Mouse (Mus musculus) megakaryocyte, embryonic 14.5 days (primary cell): ENCODE results near the gene Sf3b5. TPM values are rescaled to one million over a fixed set of nuclear protein-coding genes. Genes with fewer than 3 reads are reported as not detected.
A peak's percentile ranks its signal among the peaks of the same experiment; 100 is the strongest.

Experiments
- H3K27me3 ChIP-seq: replicated peaks from 2 replicates; pipeline ENCODE3; 2012; ENCODE audit warnings: inconsistent platforms
- H3K36me3 ChIP-seq: replicated peaks from 2 replicates; pipeline ENCODE3; 2012; ENCODE audit warnings: low read length, inconsistent platforms, mixed read lengths
- H3K4me1 ChIP-seq: 2 replicates; pipeline ENCODE4 v1.6.1; 2012; ENCODE audit warnings: inconsistent platforms
- H3K4me3 ChIP-seq: replicated peaks from 2 replicates; pipeline ENCODE3; 2012; ENCODE audit warnings: moderate library complexity, mild to moderate bottlenecking, inconsistent platforms
- H3K9me3 ChIP-seq: 2 replicates; pipeline ENCODE4 v1.6.1; 2012; ENCODE audit warnings: inconsistent platforms
- FLI1 ChIP-seq: IDR thresholded peaks from 2 replicates; pipeline ENCODE4 v1.6.1; 2012; ENCODE audit warnings: low read length, inconsistent platforms, mixed read lengths
- GATA1 ChIP-seq: IDR thresholded peaks from 3 replicates; pipeline ENCODE4 v1.6.1; 2012; ENCODE audit warnings: mixed read lengths, low read length, inconsistent platforms, borderline replicate concordance
- polyA plus RNA-seq: library from polyadenylated mRNA; stranded (reverse); fragments of >175 nt; gene quantifications from 2 replicates; pipeline ENCODE4 v1.2.3, GENCODE M21; 2012; ENCODE audit warnings: low replicate concordance; ENCODE audit not compliant: insufficient read depth

Gene Sf3b5
- polyA plus RNA-seq = 87.2 and 216 TPM in 2 replicates

DNA sequence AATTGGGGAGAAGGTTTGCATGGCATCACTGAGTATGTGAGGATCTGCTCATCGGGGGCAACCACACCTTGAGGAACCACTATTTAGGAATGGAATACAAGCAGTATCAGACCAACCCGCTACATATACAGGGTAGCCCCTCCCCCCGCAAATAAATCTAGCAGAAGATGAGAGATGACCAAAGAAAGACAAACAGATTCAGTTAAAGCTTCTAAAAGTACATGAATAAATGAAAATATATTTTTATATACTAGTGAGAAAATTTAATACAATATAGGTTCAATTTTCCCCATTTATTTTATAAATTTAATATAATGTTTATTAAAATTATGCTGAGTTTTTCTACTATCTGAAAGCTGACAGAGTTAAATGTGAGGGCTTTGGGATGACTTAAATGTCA, at the start of gene Sf3b5:
Sf3b5 (plus strand) TSS at position 301 of the 400 bp plus-strand sequence.
- H3K27me3 ChIP-seq = no peaks in the 10 kb centered on the region
- H3K4me1 ChIP-seq = peaks cover 18% of the 10 kb centered on the region
- no peaks in the 10 kb centered on the region for H3K9me3 ChIP-seq
- TF ChIP-seq FLI1 (no peak), GATA1 (no peak)
- peaks cover 4% of the 10 kb centered on the region for H3K36me3 ChIP-seq
- H3K4me3 ChIP-seq = no peak within 1 kb of the TSS

- H3K27me3 ChIP-seq = no peaks in the 10 kb centered on the region
- TF ChIP-seq GATA1 = no peak
- no peak for TF ChIP-seq FLI1
- H3K4me1 ChIP-seq = peaks cover 83% of the 10 kb centered on the region
- H3K4me3 ChIP-seq = no peak overlapping the region
- H3K9me3 ChIP-seq = peaks cover 3% of the 10 kb centered on the region; the same call in 1 of the 2 replicates
- H3K36me3 ChIP-seq = peaks cover 87% of the 10 kb centered on the region
These were observed 49.3 kb upstream of the Sf3b5 start for GRCm38 (mm10) chr10:12955831-12956230.

GRCm38 (mm10) chr10:12957271-12957670, 47.9 kb upstream of the Sf3b5 start:
- peaks cover 89% of the 10 kb centered on the region for H3K4me1 ChIP-seq

GRCm38 (mm10) chr10:12961546-12961945, 43.6 kb upstream of the Sf3b5 start:
- Histone ChIP-seq H3K9me3 (peaks cover 3% of the 10 kb centered on the region; the same call in 1 of the 2 replicates), H3K4me3 (peak overlapping the region; percentile 96), H3K36me3 (peaks cover 60% of the 10 kb centered on the region), H3K4me1 (peaks cover 77% of the 10 kb centered on the region), H3K27me3 (no peaks in the 10 kb centered on the region)
- no peak for TF ChIP-seq FLI1
- no peak for TF ChIP-seq GATA1

More at GRCm38 (mm10) chr10:12957271-12957670, 47.9 kb upstream of the Sf3b5 start:
- Histone ChIP-seq H3K4me3 (peak overlapping the region; percentile 38), H3K36me3 (peaks cover 95% of the 10 kb centered on the region), H3K27me3 (no peaks in the 10 kb centered on the region), H3K9me3 (peaks cover 3% of the 10 kb centered on the region; the same call in 1 of the 2 replicates)
- TF ChIP-seq FLI1 = no peak
- no peak for TF ChIP-seq GATA1

DNA sequence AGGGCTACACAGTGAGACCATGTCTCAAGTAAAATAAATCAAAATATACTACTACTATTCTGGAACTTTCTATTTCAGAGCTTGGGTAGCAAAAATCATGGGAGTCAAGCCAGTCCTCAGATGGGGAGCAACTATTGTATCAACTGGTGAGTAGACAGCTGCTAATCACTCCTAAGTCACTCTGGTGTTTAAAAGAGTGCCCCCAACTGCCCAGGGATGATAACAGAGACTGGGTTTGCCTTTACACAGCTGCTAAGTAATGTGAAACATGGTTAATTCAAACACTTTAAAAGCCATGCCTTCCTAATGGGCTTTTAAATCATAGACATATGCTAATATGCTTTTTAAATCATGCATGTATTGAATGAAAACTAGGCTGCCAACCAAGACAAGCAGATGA, 42.9 kb upstream of the Sf3b5 start:
- H3K36me3 ChIP-seq = peaks cover 53% of the 10 kb centered on the region
- H3K4me1 ChIP-seq = peaks cover 73% of the 10 kb centered on the region
- H3K4me3 ChIP-seq = peak overlapping the region; percentile 96

DNA sequence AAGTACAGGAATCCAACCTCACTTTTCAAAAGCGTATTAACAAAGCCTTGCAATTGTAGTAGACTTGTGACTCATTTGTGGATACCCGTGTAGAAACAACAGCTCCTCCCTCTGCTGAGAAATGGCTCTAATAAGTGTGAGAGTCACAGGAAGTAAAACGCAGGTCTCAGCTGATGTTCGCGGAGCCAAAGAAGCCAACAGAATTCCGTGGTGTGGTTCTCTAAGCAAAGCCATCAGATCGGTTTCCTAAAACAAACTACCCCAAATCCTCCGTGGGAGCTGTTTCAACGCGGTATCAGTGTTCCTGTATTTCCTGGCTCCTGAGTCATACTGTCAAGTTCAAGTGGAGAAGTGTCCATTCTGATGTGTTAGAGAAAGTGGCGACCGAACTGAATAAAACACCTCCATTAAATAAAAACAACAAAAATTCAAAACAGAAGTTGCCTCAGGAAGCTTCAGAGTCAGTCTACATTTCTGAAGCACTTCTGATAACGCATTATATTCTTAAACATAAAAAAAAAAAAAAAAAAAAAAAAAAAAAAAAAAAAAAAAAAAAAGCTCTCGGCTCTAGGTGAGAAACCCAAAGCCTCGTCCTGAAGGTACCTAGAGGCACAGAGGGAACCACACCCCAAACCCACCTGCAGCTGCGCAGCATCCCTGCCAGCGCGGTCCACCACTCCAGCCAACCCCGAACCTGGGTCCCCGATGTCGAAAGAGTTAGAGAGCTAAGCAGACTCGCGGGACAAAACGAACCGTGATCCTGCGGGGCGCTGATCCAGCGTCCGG, 41.6 kb upstream of the Sf3b5 start:
- Histone ChIP-seq H3K9me3 (peaks cover 3% of the 10 kb centered on the region; the same call in 1 of the 2 replicates), H3K36me3 (peaks cover 40% of the 10 kb centered on the region), H3K27me3 (no peaks in the 10 kb centered on the region), H3K4me3 (peak overlapping the region; percentile 96), H3K4me1 (peaks cover 69% of the 10 kb centered on the region)
- no peak for TF ChIP-seq FLI1
- TF ChIP-seq GATA1 = no peak

More for the DNA sequence above, 42.9 kb upstream of the Sf3b5 start:
- Histone ChIP-seq H3K27me3 (no peaks in the 10 kb centered on the region), H3K9me3 (peaks cover 3% of the 10 kb centered on the region; the same call in 1 of the 2 replicates)
- TF ChIP-seq FLI1 (no peak), GATA1 (no peak)

DNA sequence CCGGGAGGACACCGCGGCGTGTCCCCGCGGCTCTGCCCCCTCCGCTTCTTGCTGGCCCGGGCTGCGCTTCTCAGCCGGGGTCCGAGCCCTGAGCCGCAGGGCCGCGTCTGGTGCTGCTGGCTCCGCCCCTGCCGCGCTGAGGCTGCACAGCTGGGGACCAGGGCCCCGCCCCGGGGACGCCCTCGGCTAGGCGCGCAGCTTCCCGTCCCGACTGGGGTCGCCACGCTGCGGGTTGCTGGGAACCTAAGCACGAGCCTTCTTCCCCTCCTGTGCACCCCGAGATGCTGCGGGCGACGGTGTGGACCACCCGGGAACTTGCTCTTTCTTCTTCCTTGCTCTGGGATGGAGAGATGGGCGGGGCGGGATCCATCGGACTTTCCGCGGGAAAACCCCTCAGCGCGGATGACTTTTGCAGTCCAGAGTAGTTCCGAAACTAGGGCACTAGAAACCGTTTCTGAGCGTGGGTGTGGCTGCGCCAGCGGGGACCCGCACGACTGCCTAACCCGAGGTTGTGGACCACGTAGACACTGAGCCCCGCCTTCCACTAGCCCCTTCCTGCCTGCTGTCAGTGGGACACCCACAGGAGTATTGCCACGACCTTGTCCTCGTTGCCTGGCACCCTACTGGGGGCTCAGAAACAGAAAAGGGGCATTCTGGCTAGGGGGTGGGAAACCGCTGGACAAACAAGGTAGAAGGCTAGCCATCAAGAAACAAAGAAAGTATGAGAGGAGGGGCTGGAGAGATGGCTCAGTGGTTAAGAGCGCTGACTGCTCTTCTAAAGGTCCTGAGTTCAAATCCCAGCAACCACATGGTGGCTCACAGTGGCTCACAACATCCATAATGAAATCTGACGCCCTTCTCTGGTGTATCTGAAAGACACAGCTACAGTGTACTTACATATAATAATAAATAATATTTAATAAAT, 40.7 kb upstream of the Sf3b5 start, which contains the start of gene Stx11:
Stx11 (minus strand) TSS at position 148 of the 925 bp plus-strand sequence.
- H3K36me3 ChIP-seq = peaks cover 32% of the 10 kb centered on the region
- H3K4me1 ChIP-seq = peaks cover 63% of the 10 kb centered on the region
- H3K27me3 ChIP-seq = no peaks in the 10 kb centered on the region
- H3K9me3 ChIP-seq = peaks cover 3% of the 10 kb centered on the region; the same call in 1 of the 2 replicates
- TF ChIP-seq FLI1 = no peak
- no peak for TF ChIP-seq GATA1
- peak within 1 kb of the TSS; percentile 96 for H3K4me3 ChIP-seq

DNA sequence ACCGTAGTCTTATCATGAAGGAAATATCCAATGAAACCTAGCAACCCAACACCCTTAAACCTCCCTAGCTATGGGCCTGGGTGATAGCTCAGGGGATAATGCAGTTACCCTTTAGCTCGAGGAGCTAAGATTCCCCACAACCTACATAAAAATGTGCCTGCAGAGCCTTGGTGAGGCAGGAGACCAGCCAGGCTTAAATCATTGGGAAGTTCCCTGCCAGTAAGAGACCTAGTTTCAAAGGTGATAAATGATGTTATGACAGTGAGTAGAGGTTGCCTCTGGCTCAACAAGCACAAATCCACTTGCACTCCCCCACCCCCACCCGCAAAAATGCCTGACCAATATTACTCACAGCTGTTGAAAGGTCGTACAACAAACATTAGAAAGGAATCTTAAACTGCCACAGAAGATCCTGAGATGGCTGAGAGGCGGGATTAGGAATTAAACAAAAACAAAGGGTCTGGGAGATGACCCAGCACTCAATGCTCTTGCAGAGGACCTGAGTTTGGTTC, 39.4 kb upstream of the Sf3b5 start:
- H3K4me3 ChIP-seq = no peak overlapping the region
- H3K36me3 ChIP-seq = peaks cover 21% of the 10 kb centered on the region
- H3K27me3 ChIP-seq = no peaks in the 10 kb centered on the region
- TF ChIP-seq GATA1 = no peak
- TF ChIP-seq FLI1 = no peak
- no peaks in the 10 kb centered on the region for H3K9me3 ChIP-seq
- peaks cover 53% of the 10 kb centered on the region for H3K4me1 ChIP-seq

DNA sequence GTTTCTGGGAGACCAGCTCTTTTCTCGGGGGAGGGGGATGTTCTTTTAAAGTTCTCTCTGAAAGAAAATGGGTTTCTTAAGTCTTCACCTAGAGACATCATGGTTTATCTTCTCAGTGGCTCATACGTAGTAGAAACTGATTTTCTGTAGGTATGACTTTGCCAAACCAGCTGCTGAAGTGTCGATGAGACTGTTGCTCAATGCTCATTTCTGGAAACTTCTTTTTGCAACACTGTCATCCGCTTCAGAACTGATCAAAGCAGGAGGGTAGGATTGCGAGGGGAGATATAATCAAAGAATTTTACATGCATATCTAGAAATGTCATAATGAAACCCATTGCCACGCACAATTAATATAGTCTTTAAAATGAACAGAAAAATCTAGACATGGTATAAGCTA, 30.6 kb upstream of the Sf3b5 start:
- Histone ChIP-seq H3K27me3 (no peaks in the 10 kb centered on the region), H3K4me3 (no peak overlapping the region), H3K36me3 (peaks cover 10% of the 10 kb centered on the region), H3K9me3 (peaks cover 10% of the 10 kb centered on the region), H3K4me1 (peaks cover 45% of the 10 kb centered on the region)
- TF ChIP-seq FLI1 (no peak), GATA1 (no peak)
